21 mouse cellular contexts compared by ENCODE assay signal in the genomic region with DNA sequence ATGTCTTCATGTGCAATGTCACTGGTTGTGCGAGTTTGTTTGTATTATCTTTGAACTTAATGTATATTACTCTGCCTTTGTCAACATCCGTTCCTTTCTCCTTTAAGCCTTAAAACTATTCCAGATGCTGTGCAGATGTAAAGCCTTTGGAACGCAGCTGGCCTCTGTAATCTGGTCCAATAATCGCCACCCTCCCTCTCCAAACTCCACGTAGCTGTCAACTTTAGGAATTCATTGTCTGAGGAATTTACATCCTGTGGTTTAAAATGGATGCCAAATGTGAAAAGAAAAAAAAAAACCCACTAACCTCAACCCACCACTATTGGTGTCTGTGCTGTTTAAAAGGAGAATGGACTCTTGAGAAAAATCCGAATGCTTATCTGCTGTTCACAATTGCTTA.
DNase-seq lines count a peak whose midpoint lies in the region; ATAC-seq and TF ChIP-seq lines count a peak whose summit lies in the region.
"Had no signal": no experiment of that assay in that cellular context is flagged by ENCODE, and none has a peak within 500 bp of the region (broad histone marks: within the 10 kb centered on the region; RNA-seq: fewer than 3 reads in every experiment).

No protein-coding gene starts in this region.

- TF ChIP-seq RAD21 in CH12.LX (IDR thresholded peaks at IDR 0.05; ENCODE audit: low read depth, low read length), result no peak

- TF ChIP-seq POLR2A in CH12.LX (IDR thresholded peaks at IDR 0.05; ENCODE audit: low read depth, low read length), result no peak

- H3K27ac ChIP-seq in hindbrain, embryonic 11.5 days (ENCODE audit: low read depth, low read length), result no peak overlapping the region
- no peak overlapping the region for H3K27ac ChIP-seq in hindbrain, embryonic 13.5 days
- H3K27ac ChIP-seq in CH12.LX (ENCODE audit: insufficient read depth, low read depth), result no peak overlapping the region
- no peak overlapping the region; the same call in 1 of the 2 replicates for H3K27ac ChIP-seq in embryonic facial prominence, embryonic 12.5 days
- H3K27ac ChIP-seq in limb, embryonic 13.5 days, result peak overlapping the region; percentile 58
- H3K27ac ChIP-seq: forebrain, embryonic 10.5 days; heart, embryonic 15.5 days; hindbrain, embryonic 15.5 days; kidney, embryonic 15.5 days; midbrain, embryonic 12.5 days had no signal

- H3K27me3 ChIP-seq in hindbrain, embryonic 11.5 days (ENCODE audit: control insufficient read depth, insufficient read depth, low read length), result no peaks in the 10 kb centered on the region
- no peaks in the 10 kb centered on the region for H3K27me3 ChIP-seq in hindbrain, embryonic 13.5 days
- H3K27me3 ChIP-seq in CH12.LX (replicated peaks), result no peaks in the 10 kb centered on the region
- H3K27me3 ChIP-seq in embryonic facial prominence, embryonic 12.5 days, result no peaks in the 10 kb centered on the region
- no peaks in the 10 kb centered on the region for H3K27me3 ChIP-seq in limb, embryonic 13.5 days
- H3K27me3 ChIP-seq: heart, embryonic 15.5 days; hindbrain, embryonic 15.5 days; kidney, embryonic 15.5 days; midbrain, embryonic 12.5 days had no signal

- no peak for TF ChIP-seq CTCF in CH12.LX (conservative IDR thresholded peaks at IDR 0.05 in 1 of 2, IDR thresholded peaks at IDR 0.05 in 1 of 2; ENCODE audit: low read depth in 2 of 2, low read length in 2 of 2)

- dilution Hi-C loops in CH12.LX (cut with MboI; ENCODE audit: extremely low pct_ligation_motif_present, extremely low pct_unique_long_range_greater_than_20kb, low sequenced_read_pairs), result no loop called here

- H3K9me3 ChIP-seq in hindbrain, embryonic 11.5 days (ENCODE audit: control insufficient read depth, low read length), result no peaks in the 10 kb centered on the region
- no peaks in the 10 kb centered on the region for H3K9me3 ChIP-seq in hindbrain, embryonic 13.5 days
- H3K9me3 ChIP-seq in CH12.LX (replicated peaks; ENCODE audit: low read length), result no peaks in the 10 kb centered on the region
- H3K9me3 ChIP-seq in embryonic facial prominence, embryonic 12.5 days, result no peaks in the 10 kb centered on the region
- H3K9me3 ChIP-seq in limb, embryonic 13.5 days, result no peaks in the 10 kb centered on the region
- H3K9me3 ChIP-seq: forebrain, embryonic 10.5 days; heart, embryonic 15.5 days; hindbrain, embryonic 15.5 days; kidney, embryonic 15.5 days; midbrain, embryonic 12.5 days had no signal

- in situ Hi-C loops in CH12.LX (cut with MboI; ENCODE audit: low pct_ligation_motif_present, low pct_unique_long_range_greater_than_20kb, low sequenced_read_pairs), result no loop called here

- no peak overlapping the region for H3K4me3 ChIP-seq in hindbrain, embryonic 11.5 days (ENCODE audit: low read depth, low read length)
- no peak overlapping the region for H3K4me3 ChIP-seq in hindbrain, embryonic 13.5 days
- H3K4me3 ChIP-seq in CH12.LX (replicated peaks in 1 of 3; ENCODE audit: low read depth in 2 of 3, low read length in 2 of 3, poor library complexity in 1 of 3), result no peak overlapping the region
- no peak overlapping the region for H3K4me3 ChIP-seq in embryonic facial prominence, embryonic 12.5 days
- no peak overlapping the region for H3K4me3 ChIP-seq in limb, embryonic 13.5 days
- H3K4me3 ChIP-seq: forebrain, embryonic 10.5 days; heart, embryonic 15.5 days; hindbrain, embryonic 15.5 days; kidney, embryonic 15.5 days; midbrain, embryonic 12.5 days had no signal

- peak; percentile 26 for DNase-seq in hindbrain, embryonic 11.5 days (ENCODE audit: low spot score)
- DNase-seq in CH12.LX (ENCODE audit: extremely low read depth), result no peak
- DNase-seq in thymus, postnatal 25 days, result no peak
- no peak for DNase-seq in ovary, postnatal 10 days (ENCODE audit: low spot score)
- no peak for DNase-seq in layer of hippocampus, postnatal 10 days (ENCODE audit: low spot score in 2 of 2)
- DNase-seq: adrenal gland, postnatal 36 days; B cell, adult 2 months; cerebellum, postnatal 25 days; heart, adult 11 months; liver; lung, postnatal 10 days; thymus, postnatal 36 days had no signal

- no peaks in the 10 kb centered on the region for H3K79me2 ChIP-seq in CH12.LX (replicated peaks; ENCODE audit: control insufficient read depth, extremely low read depth, insufficient read depth, poor library complexity, severe bottlenecking)

- no peak overlapping the region for H3K9ac ChIP-seq in hindbrain, embryonic 11.5 days (ENCODE audit: low read depth, low read length)
- no peak overlapping the region for H3K9ac ChIP-seq in hindbrain, embryonic 13.5 days
- H3K9ac ChIP-seq in CH12.LX (ENCODE audit: insufficient read depth, low read depth), result no peak overlapping the region
- no peak overlapping the region for H3K9ac ChIP-seq in embryonic facial prominence, embryonic 12.5 days
- H3K9ac ChIP-seq in limb, embryonic 13.5 days, result no peak overlapping the region
- H3K9ac ChIP-seq: heart, embryonic 15.5 days; hindbrain, embryonic 15.5 days; kidney, embryonic 15.5 days; midbrain, embryonic 12.5 days had no signal

- H3K36me3 ChIP-seq in hindbrain, embryonic 11.5 days (ENCODE audit: control insufficient read depth, insufficient read depth, low read length), result no peaks in the 10 kb centered on the region
- no peaks in the 10 kb centered on the region for H3K36me3 ChIP-seq in hindbrain, embryonic 13.5 days
- no peaks in the 10 kb centered on the region for H3K36me3 ChIP-seq in CH12.LX (replicated peaks in 1 of 2; ENCODE audit: control insufficient read depth in 1 of 2, insufficient read depth in 1 of 2, low read length in 1 of 2)
- H3K36me3 ChIP-seq in embryonic facial prominence, embryonic 12.5 days, result no peaks in the 10 kb centered on the region
- no peaks in the 10 kb centered on the region for H3K36me3 ChIP-seq in limb, embryonic 13.5 days
- H3K36me3 ChIP-seq: forebrain, embryonic 10.5 days; G1E; heart, embryonic 15.5 days; hindbrain, embryonic 15.5 days; kidney, embryonic 15.5 days; midbrain, embryonic 12.5 days had no signal

- 72% methylated on average over 6 of the region's 6 CpGs for WGBS in hindbrain, embryonic 11.5 days
- WGBS in hindbrain, embryonic 13.5 days, result 78% methylated on average over 6 of the region's 6 CpGs
- WGBS in embryonic facial prominence, embryonic 12.5 days, result 13% methylated on average over 6 of the region's 6 CpGs
- WGBS in limb, embryonic 13.5 days, result 8% methylated on average over 6 of the region's 6 CpGs

- TF ChIP-seq EP300 in CH12.LX (IDR thresholded peaks at IDR 0.05; ENCODE audit: low read length), result no peak

- no peak for ATAC-seq in hindbrain, embryonic 11.5 days (ENCODE audit: low FRiP score)
- no peak for ATAC-seq in hindbrain, embryonic 13.5 days (ENCODE audit: low FRiP score)
- 0 out of 2 replicates have a peak, but pooled peaks have one; percentile 47 for ATAC-seq in embryonic facial prominence, embryonic 12.5 days (ENCODE audit: insufficient number of reproducible peaks, insufficient read depth, low FRiP score, low TSS enrichment)
- peak; percentile 48; the same call in 1 of the 2 replicates for ATAC-seq in limb, embryonic 13.5 days (ENCODE audit: low FRiP score, low read depth)

- no peak overlapping the region for H3K4me2 ChIP-seq in hindbrain, embryonic 11.5 days (replicated peaks; ENCODE audit: low read depth, low read length)
- no peak overlapping the region for H3K4me2 ChIP-seq in hindbrain, embryonic 13.5 days
- peak overlapping the region; percentile 13; the same call in 1 of the 2 replicates for H3K4me2 ChIP-seq in CH12.LX (ENCODE audit: insufficient read depth, low read depth, poor library complexity, severe bottlenecking)
- no peak overlapping the region for H3K4me2 ChIP-seq in embryonic facial prominence, embryonic 12.5 days (replicated peaks)
- 0 out of 2 replicates have a peak overlapping the region, but pooled peaks have one; percentile 1 for H3K4me2 ChIP-seq in limb, embryonic 13.5 days (replicated peaks)
- H3K4me2 ChIP-seq: heart, embryonic 15.5 days; hindbrain, embryonic 15.5 days; kidney, embryonic 15.5 days; midbrain, embryonic 12.5 days had no signal

- no peaks in the 10 kb centered on the region for H3K4me1 ChIP-seq in hindbrain, embryonic 11.5 days (replicated peaks; ENCODE audit: control insufficient read depth, insufficient read depth, low read length)
- H3K4me1 ChIP-seq in hindbrain, embryonic 13.5 days (replicated peaks), result no peaks in the 10 kb centered on the region
- H3K4me1 ChIP-seq in CH12.LX (ENCODE audit: control insufficient read depth in 1 of 2, insufficient read depth in 2 of 2), result no peaks in the 10 kb centered on the region
- H3K4me1 ChIP-seq in embryonic facial prominence, embryonic 12.5 days, result peaks cover 7% of the 10 kb centered on the region; the same call in 1 of the 2 replicates
- peaks cover 24% of the 10 kb centered on the region for H3K4me1 ChIP-seq in limb, embryonic 13.5 days
- H3K4me1 ChIP-seq: heart, embryonic 15.5 days; hindbrain, embryonic 15.5 days; midbrain, embryonic 12.5 days had no signal

TF ChIP-seq in CH12.LX, 34 proteins besides CTCF, POLR2A, EP300 and RAD21:
- no peak for TF ChIP-seq MEF2A (IDR thresholded peaks at IDR 0.05; ENCODE audit: borderline replicate concordance, low read depth, low read length)
- TF ChIP-seq KAT2A (IDR thresholded peaks at IDR 0.05; ENCODE audit: insufficient replicate concordance, low read length), result no peak
- TF ChIP-seq ETS1 (conservative IDR thresholded peaks at IDR 0.05; ENCODE audit: low read depth, low read length), result no peak
- TF ChIP-seq RCOR1 (conservative IDR thresholded peaks at IDR 0.05; ENCODE audit: low read depth, low read length), result no peak
- TF ChIP-seq MAFK (IDR thresholded peaks at IDR 0.05; ENCODE audit: insufficient replicate concordance, low read length), result no peak
- TF ChIP-seq MAX (IDR thresholded peaks at IDR 0.05; ENCODE audit: low read length), result no peak

Comparison
In these comparisons a context has a peak if more than half of its experiments do, and no peak if none do; other contexts are left out.
1. ATAC-seq: peak in embryonic facial prominence, embryonic 12.5 days (single experiment) and limb, embryonic 13.5 days (single experiment); none in hindbrain, embryonic 11.5 days (single experiment) and hindbrain, embryonic 13.5 days (single experiment).
2. H3K4me2 ChIP-seq: peak in CH12.LX (single experiment) and limb, embryonic 13.5 days (single experiment); none in hindbrain, embryonic 11.5 days (single experiment), hindbrain, embryonic 13.5 days (single experiment) and embryonic facial prominence, embryonic 12.5 days (single experiment).